Mouse (Mus musculus): Measurements from ENCODE around the gene Adh4. TPM values are rescaled to one million over a fixed set of nuclear protein-coding genes. Genes with fewer than 3 reads are reported as not detected.
"Not testable (repeated sequence)": the region's sequence is repeated elsewhere in the genome, so short reads cannot be mapped to it uniquely, and the experiment has no call there.

Adh4 gene
- total RNA-seq, 2 experiments from 2014 or later = not detected

- DNase-seq (ENCODE audit: low spot score) = no peak
- intact Hi-C loops (cut with DNase I) = loop anchor here (2.0 kb wide), 2 partner anchors 47 to 87 kb away; partner anchors contain the start of gene Metap1
Observed at GRCm38 (mm10) chr3:138442203-138442602, 26.9 kb downstream of the Adh4 start.

- intact Hi-C loops (cut with DNase I) = loop anchor here (2.0 kb wide), 2 partner anchors 46 to 86 kb away; partner anchors contain the start of gene Metap1
- peak; percentile 82 for DNase-seq (ENCODE audit: low spot score)
Observed at GRCm38 (mm10) chr3:138442612-138443464, 27.6 kb downstream of the Adh4 start, which contains the start of gene Adh5. Gene Adh5, plus strand, starts transcription at chr3:138443093.

GRCm38 (mm10) chr3:138443465-138443771, 28.2 kb downstream of the Adh4 start:
- intact Hi-C loops (cut with DNase I) = loop anchor here (2.0 kb wide), 2 partner anchors 45 to 85 kb away; partner anchors contain the start of gene Metap1
- DNase-seq (ENCODE audit: low spot score) = no peak

GRCm38 (mm10) chr3:138448077-138448860, 33.0 kb downstream of the Adh4 start:
- intact Hi-C loops (cut with DNase I) = no loop called here
- no peak for DNase-seq (ENCODE audit: low spot score)

- intact Hi-C loops (cut with DNase I) = no loop called here
- DNase-seq (ENCODE audit: low spot score) = no peak
Observed at GRCm38 (mm10) chr3:138452169-138452568, 36.9 kb downstream of the Adh4 start.

- DNase-seq (ENCODE audit: low spot score) = no peak
- intact Hi-C loops (cut with DNase I) = no loop called here
Observed at GRCm38 (mm10) chr3:138454234-138454633, 39.0 kb downstream of the Adh4 start.

- intact Hi-C loops (cut with DNase I) = no loop called here
- no peak for DNase-seq (ENCODE audit: low spot score)
Observed at GRCm38 (mm10) chr3:138454711-138455435, 39.6 kb downstream of the Adh4 start.

- intact Hi-C loops (cut with DNase I) = no loop called here
Observed at GRCm38 (mm10) chr3:138458441-138458840, 43.2 kb downstream of the Adh4 start.

GRCm38 (mm10) chr3:138460260-138460659, 45.0 kb downstream of the Adh4 start:
- DNase-seq (ENCODE audit: low spot score) = no peak
- intact Hi-C loops (cut with DNase I) = loop anchor here (5.0 kb wide), 1 partner anchor 447 kb away; no protein-coding TSS in a partner anchor

More at GRCm38 (mm10) chr3:138458441-138458840, 43.2 kb downstream of the Adh4 start:
- DNase-seq (ENCODE audit: low spot score) = no peak

GRCm38 (mm10) chr3:138461832-138462231, 46.6 kb downstream of the Adh4 start:
- DNase-seq (ENCODE audit: low spot score) = no peak
- intact Hi-C loops (cut with DNase I) = loop anchor here (5.0 kb wide), 1 partner anchor 445 kb away; no protein-coding TSS in a partner anchor

GRCm38 (mm10) chr3:138463137-138463536, 47.9 kb downstream of the Adh4 start:
- intact Hi-C loops (cut with DNase I) = loop anchor here (5.0 kb wide), 1 partner anchor 444 kb away; no protein-coding TSS in a partner anchor

GRCm38 (mm10) chr3:138463807-138464206, 48.5 kb downstream of the Adh4 start:
- no peak for DNase-seq (ENCODE audit: low spot score)
- intact Hi-C loops (cut with DNase I) = loop anchor here (5.0 kb wide), 1 partner anchor 443 kb away; no protein-coding TSS in a partner anchor

More at GRCm38 (mm10) chr3:138463137-138463536, 47.9 kb downstream of the Adh4 start:
- no peak for DNase-seq (ENCODE audit: low spot score)

GRCm38 (mm10) chr3:138464573-138465147, 49.4 kb downstream of the Adh4 start:
- DNase-seq (ENCODE audit: low spot score) = no peak
- intact Hi-C loops (cut with DNase I) = loop anchor here (5.0 kb wide), 1 partner anchor 443 kb away; no protein-coding TSS in a partner anchor

- intact Hi-C loops (cut with DNase I) = not testable (repeated sequence)
Observed at GRCm38 (mm10) chr3:138466656-138467055, 51.4 kb downstream of the Adh4 start.

GRCm38 (mm10) chr3:138471066-138471465, 55.8 kb downstream of the Adh4 start:
- intact Hi-C loops (cut with DNase I) = no loop called here
- DNase-seq (ENCODE audit: low spot score) = no peak

More at GRCm38 (mm10) chr3:138466656-138467055, 51.4 kb downstream of the Adh4 start:
- not testable (repeated sequence) for DNase-seq (ENCODE audit: low spot score)

- no peak for DNase-seq (ENCODE audit: low spot score)
Observed at GRCm38 (mm10) chr3:138479489-138479888, 64.2 kb downstream of the Adh4 start.

More at GRCm38 (mm10) chr3:138479489-138479888, 64.2 kb downstream of the Adh4 start:
- intact Hi-C loops (cut with DNase I) = no loop called here
